Mouse (Mus musculus) 3T3-L1 (cell line): ENCODE results near the gene Fjx1.
A peak's percentile ranks its signal among the peaks of the same experiment; 100 is the strongest.

Experiments used
- DNase-seq: peaks from one replicate; pipeline ENCODE4 v3.0.0-alpha.2; 2015; ENCODE audit warnings: low read depth, low spot score

Fjx1 gene

DNA sequence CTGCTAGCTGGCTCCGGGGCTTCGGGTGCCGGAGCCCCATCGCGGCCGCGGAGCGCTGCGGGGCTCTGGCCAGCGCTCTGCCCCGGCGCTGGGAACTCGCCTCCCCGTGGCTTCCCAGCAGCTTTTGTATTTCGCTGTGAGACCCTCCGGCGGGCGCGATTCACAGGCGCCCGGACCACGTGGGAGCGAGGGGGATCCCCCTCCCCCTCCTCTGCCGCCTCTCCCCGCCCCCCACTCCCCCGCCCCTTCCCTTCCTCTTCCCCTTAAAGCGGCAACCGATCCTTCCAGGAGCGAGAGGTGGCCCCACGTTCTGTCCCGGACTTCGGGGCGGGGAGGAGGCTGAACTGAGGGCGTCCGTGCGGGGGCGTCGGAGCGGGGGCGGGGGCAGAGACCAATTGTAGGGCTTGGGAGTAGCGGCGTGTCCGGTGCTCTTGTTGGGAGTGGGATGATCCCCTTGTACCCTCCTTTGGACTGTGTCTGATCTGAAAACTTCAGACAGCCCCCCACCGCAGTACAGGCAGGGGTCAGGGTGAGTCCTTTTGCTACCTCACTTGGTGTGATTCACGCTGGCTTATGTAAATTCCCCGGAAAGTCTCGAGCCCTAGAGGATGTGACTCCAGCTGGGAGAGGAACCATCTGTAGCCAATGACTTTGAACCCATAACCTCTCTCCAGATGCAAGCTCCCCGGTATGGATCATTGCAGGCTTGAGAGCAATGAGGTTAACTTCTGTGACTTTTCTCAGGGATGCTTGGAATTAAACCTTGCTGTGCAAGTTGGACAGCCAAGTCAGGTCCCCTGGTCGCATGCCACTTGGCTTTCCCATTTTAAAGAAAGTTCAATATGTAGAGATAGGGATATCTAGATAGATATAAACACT lies at the start of gene Fjx1:
Fjx1 (minus strand) TSS at position 829 of the 879 bp plus-strand sequence.
- DNase-seq: peak; percentile 33

DNA sequence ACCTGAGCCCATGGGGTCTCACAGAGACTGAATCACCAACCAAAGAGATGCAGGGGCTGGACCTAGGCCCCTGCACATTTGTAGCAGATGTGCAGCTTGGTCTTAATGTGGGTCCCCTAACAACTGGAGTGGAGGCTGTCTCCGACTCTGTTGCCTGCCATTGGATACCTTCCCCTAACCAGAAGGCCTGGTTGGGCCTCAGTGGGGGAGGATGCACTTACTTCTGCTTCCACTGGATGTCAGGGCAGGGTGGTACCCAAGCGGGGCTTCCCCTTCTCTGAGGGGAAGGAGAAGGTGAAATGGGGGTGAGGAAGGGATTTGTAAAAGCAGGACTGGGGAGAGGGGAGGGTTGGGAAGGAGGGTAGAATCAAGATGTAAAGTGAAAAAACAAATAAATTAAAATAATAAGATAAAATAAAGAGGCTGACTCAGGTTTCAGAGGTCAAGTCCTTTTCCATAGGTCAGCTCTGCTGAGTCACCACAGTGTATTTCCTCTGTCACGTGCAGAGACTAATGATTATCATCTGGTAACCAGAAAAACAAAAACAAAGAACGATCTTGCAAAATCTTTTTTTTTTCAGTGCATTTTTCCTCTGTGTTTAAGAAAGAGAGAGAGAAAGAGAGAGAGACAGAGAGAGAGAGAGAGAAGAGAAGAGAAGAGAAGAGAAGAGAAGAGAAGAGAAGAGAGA lies 47.8 kb upstream of the Fjx1 start:
- DNase-seq: peak; percentile 50

DNA sequence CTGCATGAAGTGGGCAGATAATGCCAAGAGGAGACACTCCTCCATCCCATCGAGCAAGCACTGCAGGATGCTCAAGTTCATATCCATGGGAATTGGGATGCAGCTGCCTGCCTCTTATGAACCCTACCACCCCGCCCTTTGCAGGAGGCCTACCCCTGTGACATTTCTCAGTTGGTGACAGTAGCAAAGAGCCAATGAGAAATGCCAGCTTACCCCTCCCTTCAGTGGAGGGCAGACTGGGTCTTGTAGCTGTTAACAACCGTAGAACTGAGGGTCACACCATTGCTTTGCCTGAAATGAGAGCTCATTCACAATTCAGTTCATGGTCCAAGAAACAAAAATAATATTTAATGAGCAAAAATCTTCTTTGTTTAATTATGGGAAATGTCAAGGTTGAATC lies 28.4 kb upstream of the Fjx1 start:
- no peak for DNase-seq

DNA sequence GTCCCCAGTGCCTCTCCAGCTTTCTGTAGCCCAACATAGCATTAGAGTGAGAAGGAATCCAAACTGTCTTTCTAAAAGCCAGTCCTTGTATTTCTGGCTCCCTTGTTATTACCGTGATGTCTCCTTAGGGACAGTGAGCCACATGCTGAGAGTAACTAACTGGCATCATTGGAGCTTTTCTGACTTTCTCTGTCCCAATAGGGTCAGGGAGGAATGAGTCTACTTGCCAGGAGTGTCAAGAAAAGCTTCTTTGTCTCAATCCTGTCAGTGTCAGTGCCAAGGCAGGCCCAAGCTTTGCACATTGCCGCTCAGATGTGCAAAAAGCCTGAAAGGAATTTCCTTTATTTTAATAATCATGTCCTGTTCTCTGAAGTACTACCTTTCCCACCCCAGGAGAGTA lies 23.8 kb upstream of the Fjx1 start:
- DNase-seq: no peak

DNA sequence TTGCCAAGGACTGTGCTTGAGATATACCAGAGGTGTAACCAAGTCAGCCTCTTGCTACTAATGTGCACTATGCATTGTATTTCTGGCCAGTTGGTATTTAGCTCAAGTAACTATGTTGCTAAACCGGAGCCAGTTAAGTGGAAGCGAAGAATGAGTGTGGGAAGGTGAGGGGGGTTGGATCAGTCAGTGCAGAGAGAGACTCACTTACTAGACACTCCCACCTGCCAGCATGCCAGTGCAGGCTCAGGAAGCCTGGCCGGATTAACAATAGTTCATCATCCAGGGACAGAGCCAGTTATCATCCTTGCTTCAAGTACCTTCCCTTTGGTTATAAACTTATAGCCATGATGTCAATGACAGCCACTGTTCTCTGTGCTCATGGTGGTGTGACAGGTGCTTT lies 16.3 kb upstream of the Fjx1 start:
- no peak for DNase-seq

DNA sequence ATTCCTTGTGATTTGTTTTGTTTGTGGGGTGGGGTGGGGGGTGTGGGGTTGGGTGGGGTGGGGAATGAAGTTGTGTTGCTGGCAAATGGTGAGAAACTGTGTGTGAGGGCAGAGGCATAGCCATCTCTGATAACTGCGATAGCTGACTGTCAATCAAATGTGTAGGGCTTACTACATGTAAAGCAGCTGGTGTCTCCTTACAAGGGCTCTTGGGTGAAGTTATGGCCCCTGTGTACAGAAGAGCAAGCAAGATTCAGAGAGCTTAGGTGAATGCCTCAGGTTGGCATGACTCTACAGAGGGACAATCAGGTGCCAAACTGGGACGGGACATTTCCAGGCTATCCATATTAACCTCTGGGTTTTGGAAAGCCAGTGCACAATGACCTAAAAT lies 12.0 kb upstream of the Fjx1 start:
- no peak for DNase-seq

DNA sequence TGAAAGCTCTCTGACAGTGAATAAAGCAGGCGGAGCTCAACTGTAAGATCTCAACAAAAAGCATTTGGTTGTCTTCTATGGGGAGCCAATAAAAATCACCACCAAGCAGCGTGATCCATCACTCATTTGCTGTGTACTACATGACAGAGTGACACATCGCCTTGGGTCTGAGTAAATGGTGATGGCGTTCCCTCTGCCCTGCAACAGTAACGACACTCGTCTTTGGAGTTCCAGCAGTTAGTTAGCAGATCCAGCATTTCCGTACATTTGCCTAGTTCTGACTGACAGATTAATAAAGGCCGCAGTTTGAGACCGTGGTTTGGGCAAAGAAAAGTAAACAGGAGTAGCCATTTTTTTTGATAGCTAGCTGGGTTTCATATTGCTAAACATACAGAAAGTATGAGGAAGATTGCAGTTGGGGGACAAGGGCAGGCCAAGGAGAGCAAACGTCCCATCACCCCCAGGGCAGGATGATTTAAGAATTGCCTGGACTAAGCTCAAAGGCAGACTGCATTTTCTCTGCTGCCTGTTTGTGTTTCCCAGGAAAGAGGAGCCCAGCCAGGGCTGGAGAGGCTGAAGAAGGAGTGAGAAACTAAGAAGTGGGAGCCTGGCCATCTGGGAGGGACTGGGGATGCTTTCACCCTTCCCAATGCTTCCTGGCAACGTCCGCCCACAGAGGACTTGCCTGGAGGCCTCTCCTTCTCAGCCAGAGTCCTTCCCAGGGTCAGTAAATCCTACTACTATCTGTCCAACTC lies 11.5 kb upstream of the Fjx1 start:
- peak; percentile 29 for DNase-seq

DNA sequence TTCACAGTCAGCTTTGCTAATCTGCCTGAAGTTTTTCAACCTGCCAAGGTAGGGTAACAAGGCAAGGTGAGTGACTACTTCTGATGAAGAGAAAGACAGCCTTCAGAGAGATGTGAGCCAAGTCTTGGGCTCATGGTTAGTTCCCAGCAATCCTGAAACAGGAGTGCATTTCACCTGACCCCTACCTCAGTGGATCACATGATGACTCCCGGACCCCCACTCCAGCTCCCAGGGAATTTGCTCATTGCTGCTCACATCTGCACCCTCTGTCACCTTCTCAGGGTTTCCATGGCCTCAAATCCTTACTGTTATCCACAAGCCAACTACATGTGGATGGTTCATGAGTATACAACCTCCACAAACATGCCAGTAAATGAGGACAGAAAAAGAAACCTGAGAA lies 9.2 kb upstream of the Fjx1 start:
- no peak for DNase-seq

DNA sequence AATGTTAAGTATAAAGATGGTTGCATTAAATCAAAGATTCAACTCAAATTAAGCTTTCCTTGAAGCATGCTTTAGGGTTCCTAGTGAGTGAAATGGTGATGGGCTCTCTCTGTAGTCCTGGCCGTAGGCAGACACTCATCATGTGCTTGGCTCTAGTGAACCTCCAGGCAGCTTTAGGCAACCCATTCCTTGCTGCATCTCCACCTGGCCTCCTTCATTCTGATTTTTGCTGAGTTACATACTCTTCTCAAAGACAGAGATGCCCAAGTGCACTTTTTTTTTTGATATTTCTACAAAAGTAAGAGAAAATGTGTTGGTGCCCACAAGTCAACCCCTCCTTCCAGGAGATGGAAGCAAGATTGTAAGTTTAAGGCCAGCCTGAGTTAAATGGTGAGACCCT lies 2.8 kb upstream of the Fjx1 start:
- no peak for DNase-seq

DNA sequence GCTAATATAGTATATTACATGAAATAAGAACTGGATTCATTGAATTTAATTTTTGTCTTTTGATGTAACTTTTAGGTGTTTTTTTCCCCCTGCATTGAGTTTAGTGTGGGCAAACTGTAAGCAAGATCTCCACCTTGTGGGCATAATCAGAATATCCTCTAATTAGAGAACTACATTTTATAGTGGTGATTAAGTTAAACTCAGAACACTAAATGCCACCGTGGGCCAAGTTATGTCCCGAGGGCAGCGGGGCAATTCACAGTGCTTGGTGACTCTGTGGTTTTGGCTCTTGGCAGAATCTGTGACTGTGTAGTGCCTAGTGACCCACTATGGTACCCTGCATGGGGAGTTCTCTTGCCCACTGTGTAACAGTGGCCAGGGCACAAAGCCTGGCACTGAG lies 1.1 kb upstream of the Fjx1 start:
- DNase-seq: peak; percentile 68

DNA sequence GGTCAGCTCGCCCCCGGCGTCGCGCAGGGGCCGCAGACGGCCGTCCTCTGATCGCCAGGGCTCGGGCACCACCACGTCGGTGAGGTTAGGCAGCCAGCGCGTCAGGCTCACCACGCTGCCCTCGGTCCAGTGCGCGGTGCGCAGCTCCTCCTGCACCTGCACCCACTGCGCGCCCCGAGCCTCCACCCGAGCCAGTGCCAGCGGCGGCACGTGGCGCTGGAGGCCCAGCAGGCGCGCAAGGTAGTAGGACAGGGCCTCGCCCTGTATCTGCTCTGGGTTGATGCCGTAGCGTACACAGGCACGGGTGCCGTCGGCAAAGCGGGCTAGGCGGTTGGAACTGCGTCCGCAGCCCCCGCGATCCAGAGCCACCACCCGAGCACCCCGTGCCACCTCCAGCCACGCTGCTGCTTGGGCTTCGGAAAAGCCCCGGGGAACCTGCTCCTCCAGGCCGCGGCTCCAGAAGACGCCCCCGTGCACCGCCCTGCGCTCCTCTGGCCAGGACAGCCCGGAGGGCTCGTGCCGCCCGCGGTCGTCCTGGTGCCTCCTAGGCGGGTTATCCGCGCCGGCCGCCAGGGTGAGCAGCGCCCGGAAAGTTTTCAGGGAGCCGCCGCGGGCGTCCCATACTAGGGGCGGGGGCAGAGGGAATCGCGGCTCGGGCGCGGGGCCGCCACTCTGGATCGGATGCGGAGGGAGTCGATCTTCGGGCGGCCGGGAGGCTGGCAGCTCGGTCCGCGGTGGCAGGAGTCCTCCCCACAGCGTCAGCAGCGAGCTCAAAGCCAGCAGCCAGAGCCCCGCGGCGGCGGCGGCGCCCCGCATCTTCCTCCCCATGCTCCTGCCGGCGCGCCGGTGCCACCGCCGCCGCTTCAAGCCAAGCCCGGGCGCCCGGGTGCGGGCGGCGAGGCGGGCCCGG lies 1.3 kb downstream of the Fjx1 start:
- DNase-seq: no peak

DNA sequence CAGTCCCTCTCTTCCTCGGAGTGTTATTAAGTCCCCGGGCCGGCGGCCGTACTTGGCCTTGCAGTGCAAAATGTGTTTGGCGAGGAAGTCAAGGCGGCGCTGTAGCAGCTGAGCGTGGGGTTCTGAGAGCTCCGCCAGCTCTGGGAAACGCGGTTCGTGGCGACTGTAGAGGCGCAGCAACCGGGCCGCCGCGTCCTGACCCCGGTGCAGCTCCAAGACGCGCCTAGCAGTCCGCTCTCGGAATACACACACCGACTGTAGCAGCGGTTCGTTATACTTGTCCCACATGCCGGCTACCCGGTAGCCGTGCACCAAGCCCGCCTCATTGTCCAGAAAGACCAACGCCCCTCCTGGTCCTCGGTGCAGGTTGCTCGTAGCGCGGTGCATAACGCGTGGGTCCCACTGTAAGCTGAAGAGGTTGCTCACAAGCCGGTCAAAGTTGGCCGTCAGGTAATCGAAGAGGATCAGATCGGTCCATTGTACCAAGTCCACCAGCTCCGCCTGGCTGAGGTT lies 2.0 kb downstream of the Fjx1 start:
- no peak for DNase-seq

DNA sequence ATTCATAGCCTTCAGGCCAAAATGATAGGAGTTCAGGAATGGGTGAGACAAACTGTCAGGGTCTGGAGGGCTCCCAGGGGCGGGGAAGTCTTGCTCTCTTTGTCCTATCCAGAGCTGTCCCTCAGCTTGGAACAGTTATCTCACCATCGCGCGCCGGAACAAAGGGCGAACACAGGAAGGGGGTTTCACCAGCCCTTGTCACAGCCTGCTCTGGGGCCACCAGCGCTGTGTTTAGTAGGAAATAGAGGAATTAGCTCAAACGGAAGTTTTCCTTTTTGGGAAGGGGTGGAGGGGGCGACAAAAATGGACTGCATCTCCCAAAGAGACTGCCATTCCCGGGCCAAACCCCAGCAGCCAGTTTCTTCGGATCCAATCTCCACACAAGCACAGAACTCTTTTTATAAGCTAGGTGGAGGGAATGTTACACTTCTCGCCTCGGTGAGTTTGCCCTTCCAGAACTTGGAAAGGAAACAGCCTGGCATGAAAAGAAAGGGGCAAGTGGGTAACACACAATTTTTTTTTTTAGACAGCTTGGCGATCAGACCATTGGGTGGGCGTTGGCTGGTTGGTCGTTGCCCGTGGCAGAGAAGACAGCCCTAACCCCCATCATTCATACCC lies 2.6 kb downstream of the Fjx1 start:
- no peak for DNase-seq

DNA sequence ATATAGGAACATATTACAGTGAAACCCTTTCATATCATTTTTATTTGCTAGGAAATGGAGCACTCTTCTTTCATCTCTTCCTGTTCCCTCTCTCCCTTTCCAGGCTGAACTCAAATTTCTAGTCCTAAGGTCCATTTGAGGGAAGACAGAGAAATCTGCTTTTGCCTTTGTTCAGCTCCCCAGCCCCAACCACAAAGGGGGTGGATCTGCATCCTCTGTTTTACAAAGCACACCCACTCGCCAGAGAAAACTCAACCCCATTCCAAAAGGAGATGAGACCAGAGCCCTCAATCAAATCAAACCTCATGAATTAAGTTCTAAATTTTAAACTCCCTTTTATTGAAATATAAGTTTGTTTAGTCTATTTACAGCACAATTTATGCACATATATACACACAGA lies 3.2 kb downstream of the Fjx1 start:
- no peak for DNase-seq

DNA sequence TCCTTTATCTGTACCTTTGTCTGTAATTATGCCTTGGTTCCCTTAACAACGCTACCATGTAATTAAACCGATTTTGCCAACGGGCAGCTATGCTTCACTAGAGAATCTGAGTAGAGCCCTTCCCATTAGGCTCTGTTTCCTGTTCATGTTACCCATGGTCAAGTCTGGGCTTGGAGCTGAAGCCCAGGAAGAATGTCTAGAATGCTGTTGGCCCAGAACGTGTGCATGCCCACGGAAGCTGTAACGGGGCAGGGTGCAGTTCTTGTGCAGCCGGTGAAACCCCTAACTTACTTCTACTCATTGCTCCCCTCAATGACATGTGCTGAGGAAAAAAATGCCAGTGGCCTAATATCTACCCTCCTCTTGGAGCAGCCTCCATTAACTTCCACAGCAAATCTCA lies 4.5 kb downstream of the Fjx1 start:
- no peak for DNase-seq

DNA sequence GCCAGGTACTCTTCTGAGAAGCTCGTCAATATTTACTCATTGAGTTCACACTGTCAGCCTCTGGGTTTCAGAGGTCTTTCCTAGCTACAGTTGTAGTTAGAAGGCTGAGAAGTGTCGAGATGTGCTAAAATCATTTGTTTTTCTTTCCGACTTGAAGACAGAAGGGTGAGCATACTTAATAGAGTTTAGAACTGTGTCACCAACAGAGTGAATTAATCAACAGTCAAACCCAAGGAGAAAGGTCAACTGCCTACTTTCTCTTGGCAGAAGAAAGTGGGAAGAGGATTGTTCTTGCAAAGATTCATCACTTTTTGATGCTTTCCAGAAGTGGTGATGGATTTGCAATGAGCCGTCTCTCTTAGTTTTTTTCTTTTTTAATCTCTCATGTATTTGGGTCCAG lies 5.4 kb downstream of the Fjx1 start:
- no peak for DNase-seq

DNA sequence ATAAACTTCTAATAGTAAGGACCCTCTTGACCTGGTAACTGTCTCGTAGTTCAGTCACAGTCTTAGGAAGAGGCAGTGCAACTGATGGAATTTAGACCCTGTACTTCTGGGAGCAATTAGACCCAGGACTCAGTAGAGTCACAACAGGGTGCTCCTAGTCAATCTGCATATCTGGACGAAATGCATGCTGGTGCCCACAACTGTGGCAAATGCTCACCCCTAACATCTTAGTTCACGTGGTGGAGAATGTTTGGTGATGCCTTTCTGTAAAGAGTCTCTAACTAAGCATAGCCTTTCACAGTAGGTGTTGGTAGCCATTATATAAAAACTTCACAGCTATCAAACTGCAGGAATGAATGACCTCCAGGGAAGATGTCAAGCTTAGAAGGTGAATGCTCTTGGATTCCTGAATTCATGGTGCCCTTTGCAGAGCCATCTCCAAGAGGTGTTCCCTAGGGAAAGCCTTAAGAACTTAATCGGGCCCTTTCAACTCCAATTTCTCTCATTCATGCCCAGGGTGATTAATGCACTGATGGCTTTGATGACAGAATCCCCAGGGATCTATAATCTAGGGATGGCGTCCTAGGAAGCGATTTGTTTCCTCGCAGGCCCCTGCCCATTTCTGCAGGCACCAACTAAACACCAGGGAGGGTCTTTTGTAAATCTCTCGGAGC lies 14.8 kb downstream of the Fjx1 start:
- DNase-seq: no peak

DNA sequence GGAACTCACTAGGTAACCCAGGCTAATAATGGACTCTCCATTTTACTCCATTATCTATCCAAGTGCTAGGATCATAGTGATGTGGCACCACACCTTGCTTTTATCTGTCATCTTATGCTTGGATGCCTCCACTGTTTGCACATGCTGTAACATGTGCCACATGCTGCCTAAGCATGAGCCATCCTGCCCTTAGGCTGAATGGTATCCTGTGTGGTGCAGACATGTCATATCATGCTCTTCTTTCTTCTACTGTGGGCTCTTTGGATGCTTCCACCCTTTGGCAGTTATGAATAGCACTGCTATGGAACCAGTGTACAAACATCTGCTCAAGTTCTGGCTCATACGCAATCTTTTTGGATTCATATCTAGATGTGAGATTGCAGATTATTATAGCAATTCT lies 18.4 kb downstream of the Fjx1 start:
- no peak for DNase-seq

DNA sequence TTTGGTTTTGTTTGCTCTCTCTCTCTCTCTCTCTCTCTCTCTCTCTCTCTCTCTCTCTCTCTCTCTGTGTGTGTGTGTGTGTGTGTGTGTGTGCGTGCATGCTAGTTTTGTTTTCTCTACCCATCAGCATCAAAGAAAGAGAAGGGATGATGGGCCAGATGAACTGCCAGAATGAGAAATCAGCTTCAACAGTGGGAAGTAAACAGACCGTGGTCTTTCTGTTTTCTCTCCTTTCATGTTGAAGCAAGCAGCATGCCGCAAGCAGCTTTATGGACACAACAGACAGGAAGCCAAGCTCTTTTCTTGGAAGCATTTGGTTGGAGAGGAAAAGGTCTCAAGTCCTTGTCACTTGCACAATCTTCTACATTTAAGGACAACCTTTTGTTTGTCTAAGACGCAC lies 21.2 kb downstream of the Fjx1 start:
- no peak for DNase-seq

DNA sequence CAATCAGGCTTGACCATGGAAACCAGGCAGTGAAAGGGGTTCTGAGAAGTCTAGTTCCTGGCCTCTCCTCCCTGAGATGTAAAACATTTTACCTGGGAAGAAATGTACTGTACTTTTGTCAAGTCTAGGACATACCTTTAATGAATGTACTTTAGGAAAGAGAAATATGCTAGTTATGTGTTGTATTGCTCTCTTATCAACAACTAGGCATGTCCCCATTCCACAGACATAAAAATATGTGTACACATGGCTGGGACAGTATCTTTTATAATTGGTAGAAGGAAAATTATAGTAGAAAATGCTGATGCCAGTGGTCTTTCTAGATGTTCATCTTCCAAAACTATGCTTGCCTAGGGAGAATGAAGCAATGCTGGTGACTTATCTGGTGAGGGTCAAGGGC lies 24.3 kb downstream of the Fjx1 start:
- no peak for DNase-seq
